Mouse (Mus musculus) ES-Bruce4 (cell line): Measurements from ENCODE around the gene Gm47985. TPM values are rescaled to one million over a fixed set of nuclear protein-coding genes. Genes with fewer than 3 reads are reported as not detected.
"Not testable (repeated sequence)": the region's sequence is repeated elsewhere in the genome, so short reads cannot be mapped to it uniquely, and the experiment has no call there.

Experiments
- H3K27ac ChIP-seq: 2 replicates; pipeline ENCODE4 v1.5.1; 2012; ENCODE audit warnings: low read length, inconsistent platforms; ENCODE audit not compliant: insufficient read depth
- H3K27me3 ChIP-seq: 2 replicates; pipeline ENCODE4 v1.6.1; 2012; ENCODE audit warnings: mild to moderate bottlenecking, low read length, inconsistent platforms; ENCODE audit not compliant: control insufficient read depth, poor library complexity, insufficient read depth, severe bottlenecking
- H3K36me3 ChIP-seq: 2 replicates; pipeline ENCODE4 v1.6.1; 2012; ENCODE audit warnings: inconsistent platforms, mild to moderate bottlenecking, low read length, moderate library complexity; ENCODE audit not compliant: control insufficient read depth, poor library complexity, insufficient read depth, severe bottlenecking
- H3K4me1 ChIP-seq: one replicate; pipeline ENCODE4 v1.8.1; 2011; ENCODE audit warnings: low read length; ENCODE audit not compliant: control insufficient read depth, insufficient read depth
- H3K4me3 ChIP-seq: 2 replicates; pipeline ENCODE4 v1.5.1; 2011; ENCODE audit warnings: low read depth, mild to moderate bottlenecking, low read length
- H3K9ac ChIP-seq: 2 replicates; pipeline ENCODE4 v1.6.1; 2012; ENCODE audit warnings: low read depth, mild to moderate bottlenecking, inconsistent platforms; ENCODE audit not compliant: poor library complexity, severe bottlenecking
- H3K9me3 ChIP-seq: replicated peaks from 2 replicates; pipeline ENCODE4 v1.6.1; 2012; ENCODE audit warnings: mild to moderate bottlenecking, low read length, inconsistent platforms; ENCODE audit not compliant: control insufficient read depth, poor library complexity, insufficient read depth, severe bottlenecking
- CTCF ChIP-seq: IDR thresholded peaks from one replicate; pipeline ENCODE4 v1.8.1; 2011; ENCODE audit warnings: low read depth, low read length
- EP300 ChIP-seq: IDR thresholded peaks from 2 replicates; pipeline ENCODE4 v1.6.1; 2011; ENCODE audit warnings: low read depth, low read length; ENCODE audit not compliant: insufficient read depth
- POLR2A ChIP-seq: IDR thresholded peaks from one replicate; pipeline ENCODE4 v1.8.1; 2011; ENCODE audit warnings: low read length; ENCODE audit not compliant: insufficient read depth
- polyA plus RNA-seq: library from polyadenylated mRNA; stranded (reverse); fragments of >200 nt; gene quantifications from 2 replicates; pipeline ENCODE4 v1.2.4, GENCODE M21; 2011; ENCODE audit warnings: low read depth; ENCODE audit not compliant: missing spikeins, insufficient read depth, insufficient read length

The Gm47985 gene
- polyA plus RNA-seq, 1 experiment, result not detected

DNA sequence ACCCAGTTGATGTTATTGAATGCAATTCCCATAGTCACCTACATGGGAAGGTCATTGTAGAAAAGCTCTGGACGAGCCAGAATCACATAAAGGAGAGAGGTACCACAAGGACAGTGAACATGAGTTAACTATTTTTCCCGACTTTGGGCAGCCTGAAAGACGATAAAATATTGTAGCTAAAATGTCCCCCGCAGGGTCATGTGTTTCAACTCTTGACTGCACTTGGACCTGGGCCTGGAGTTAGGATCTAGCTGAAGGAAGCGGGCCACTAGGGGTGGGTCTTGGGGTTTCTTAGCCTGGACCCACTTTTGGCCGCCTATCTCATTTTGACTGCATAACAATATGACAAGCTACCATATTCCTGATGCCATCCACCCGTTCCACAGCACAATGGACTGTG is 32.1 kb upstream of the Gm47985 start:
- no peak overlapping the region for H3K9ac ChIP-seq
- no peaks in the 10 kb centered on the region for H3K27me3 ChIP-seq
- no peaks in the 10 kb centered on the region for H3K4me1 ChIP-seq
- no peak for TF ChIP-seq CTCF
- TF ChIP-seq EP300, result no peak
- H3K9me3 ChIP-seq, result peaks cover 3% of the 10 kb centered on the region; the same call in 1 of the 2 replicates
- H3K36me3 ChIP-seq, result no peaks in the 10 kb centered on the region
- no peak overlapping the region for H3K4me3 ChIP-seq
- no peak overlapping the region for H3K27ac ChIP-seq

DNA sequence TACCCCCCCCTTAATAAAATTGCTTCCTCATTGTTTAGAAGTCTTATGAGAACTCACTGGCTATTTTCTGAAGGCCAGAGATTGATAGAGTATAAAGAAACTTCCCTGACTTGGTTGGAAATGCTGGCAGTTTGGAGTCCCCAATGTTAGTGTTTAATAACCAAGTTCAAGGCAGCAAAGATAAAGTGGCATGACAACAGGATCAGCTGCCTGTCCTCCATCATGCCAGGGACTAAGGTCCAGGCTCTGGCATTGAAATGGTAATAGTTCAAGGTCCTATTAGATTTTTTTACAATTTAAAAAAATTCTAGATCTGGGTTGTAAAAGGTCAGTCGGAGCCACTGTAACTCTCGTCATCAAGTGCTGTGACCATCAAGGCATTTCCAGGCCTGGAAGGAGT is 31.2 kb upstream of the Gm47985 start:
- no peaks in the 10 kb centered on the region for H3K36me3 ChIP-seq
- H3K4me3 ChIP-seq, result no peak overlapping the region
- no peaks in the 10 kb centered on the region for H3K27me3 ChIP-seq
- no peak for TF ChIP-seq POLR2A
- TF ChIP-seq EP300, result no peak
- TF ChIP-seq CTCF, result no peak
- H3K27ac ChIP-seq, result no peak overlapping the region
- H3K9ac ChIP-seq, result no peak overlapping the region
- H3K9me3 ChIP-seq, result peaks cover 3% of the 10 kb centered on the region; the same call in 1 of the 2 replicates
- H3K4me1 ChIP-seq, result no peaks in the 10 kb centered on the region

DNA sequence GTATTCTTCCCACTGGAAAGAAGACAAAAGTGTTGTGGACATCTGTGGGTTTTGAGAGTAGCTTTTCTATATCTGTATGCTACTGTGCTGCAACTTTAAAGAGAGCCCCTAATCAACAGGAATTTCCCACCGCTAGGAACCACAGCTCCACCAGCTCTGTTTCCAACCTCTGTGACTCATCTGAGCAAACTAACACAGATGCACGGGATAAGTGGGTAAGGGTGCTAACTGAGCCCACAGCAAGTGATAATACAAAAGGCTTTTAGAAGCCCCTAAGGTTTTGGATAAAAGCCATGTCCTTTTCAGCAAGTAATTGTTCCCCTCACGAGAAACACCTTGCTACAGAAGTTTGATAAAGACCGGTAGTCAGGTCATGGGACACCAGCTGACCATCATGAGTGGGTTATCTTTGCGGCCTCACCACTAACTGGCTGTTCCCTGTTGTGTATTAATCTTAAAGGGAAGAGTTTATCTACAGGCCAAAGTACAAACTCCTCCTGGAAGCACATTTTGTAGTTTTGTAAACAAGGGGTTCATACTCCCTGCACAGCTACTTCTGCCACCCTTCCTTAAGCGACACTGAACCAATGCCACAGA is 29.2 kb upstream of the Gm47985 start:
- TF ChIP-seq EP300, result no peak
- no peak for TF ChIP-seq POLR2A
- no peak for TF ChIP-seq CTCF
- Histone ChIP-seq H3K27ac (no peak overlapping the region), H3K4me3 (no peak overlapping the region), H3K36me3 (no peaks in the 10 kb centered on the region), H3K27me3 (no peaks in the 10 kb centered on the region), H3K9me3 (peaks cover 3% of the 10 kb centered on the region; the same call in 1 of the 2 replicates), H3K4me1 (no peaks in the 10 kb centered on the region), H3K9ac (no peak overlapping the region)

DNA sequence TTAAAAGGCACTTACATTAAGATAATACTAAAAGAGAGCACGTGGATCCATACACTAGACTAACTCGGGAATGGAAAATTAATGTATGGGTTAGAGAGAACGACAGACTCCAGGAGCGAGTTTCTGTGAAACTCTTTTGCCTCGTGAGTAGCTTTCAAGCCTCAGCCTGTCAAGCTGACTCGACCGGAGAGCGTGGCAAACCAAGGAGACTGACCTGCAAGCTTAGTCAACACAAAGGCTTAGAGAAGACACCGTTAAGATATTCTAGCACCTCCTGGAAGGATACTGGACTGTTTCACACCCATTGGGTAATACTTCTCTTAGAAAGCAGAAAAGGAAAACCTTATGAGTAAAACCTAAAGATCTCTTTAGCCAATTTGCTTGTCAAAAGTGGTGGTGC is 28.2 kb upstream of the Gm47985 start:
- H3K27me3 ChIP-seq, H3K27ac ChIP-seq, H3K9ac ChIP-seq, H3K9me3 ChIP-seq, H3K36me3 ChIP-seq, H3K4me3 ChIP-seq, H3K4me1 ChIP-seq: not testable (repeated sequence)

DNA sequence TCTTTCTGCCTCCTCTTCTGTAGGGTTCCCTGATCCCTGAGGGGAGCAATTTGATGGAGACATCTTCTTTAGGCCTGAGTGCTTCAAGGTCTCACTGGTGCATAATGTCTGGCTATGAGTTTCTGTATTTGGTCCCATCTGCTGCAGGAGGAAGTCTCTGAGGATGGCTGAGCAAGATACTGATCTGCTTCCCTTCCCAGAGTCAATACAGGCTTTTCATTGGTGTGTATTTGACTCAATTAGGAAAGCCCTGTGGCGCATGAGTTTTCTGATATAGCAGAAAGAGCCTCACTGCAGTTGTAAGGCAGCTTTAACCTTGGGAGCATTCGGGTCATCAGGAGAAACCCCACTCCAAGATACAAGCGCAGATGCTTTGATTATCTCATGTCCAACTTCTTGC is 26.2 kb upstream of the Gm47985 start:
- no peaks in the 10 kb centered on the region for H3K4me1 ChIP-seq
- TF ChIP-seq CTCF (no peak), EP300 (no peak)
- H3K36me3 ChIP-seq, result no peaks in the 10 kb centered on the region
- H3K27ac ChIP-seq, result no peak overlapping the region
- H3K4me3 ChIP-seq, result no peak overlapping the region
- no peak overlapping the region for H3K9ac ChIP-seq
- H3K9me3 ChIP-seq, result peaks cover 3% of the 10 kb centered on the region; the same call in 1 of the 2 replicates
- H3K27me3 ChIP-seq, result no peaks in the 10 kb centered on the region

DNA sequence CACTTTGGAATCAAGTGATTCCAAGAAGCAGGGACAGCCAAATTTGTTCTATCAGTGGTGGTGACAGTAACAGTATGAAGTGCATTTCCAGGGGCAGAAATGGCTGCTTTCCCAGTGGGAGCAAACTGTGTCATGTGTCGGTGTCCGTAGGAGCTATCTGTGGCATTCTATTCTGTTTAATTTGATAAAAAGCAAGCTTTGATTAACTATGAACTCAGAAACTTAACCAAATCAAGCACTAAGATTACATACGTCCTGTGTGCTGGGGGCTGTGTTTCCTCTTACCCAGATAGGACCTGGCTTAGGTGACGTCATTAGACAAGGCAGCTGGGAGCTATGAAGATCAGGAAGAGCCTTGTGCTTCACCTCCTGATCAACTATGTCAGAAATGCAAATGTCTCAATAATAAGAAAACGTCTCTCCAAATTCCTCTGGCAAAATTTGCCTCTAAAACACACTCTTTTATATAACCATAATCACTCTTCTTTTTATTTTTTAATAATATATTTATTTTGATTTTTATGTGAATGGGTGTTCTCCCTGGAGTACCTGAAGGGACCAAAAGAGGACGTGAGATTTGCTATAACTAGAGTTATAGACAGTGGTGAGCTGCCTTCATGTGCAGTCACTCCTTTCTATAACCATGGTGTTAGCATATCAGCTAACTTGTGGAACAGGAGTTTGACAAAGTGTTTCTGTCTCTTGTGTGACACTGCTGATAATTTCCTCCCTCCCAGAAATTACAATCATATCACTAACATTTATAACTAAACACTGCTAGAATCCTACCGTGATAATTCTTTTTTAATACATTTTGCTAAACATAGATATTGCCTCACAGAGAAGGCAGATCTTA is 25.3 kb upstream of the Gm47985 start:
- Histone ChIP-seq H3K9ac (no peak overlapping the region), H3K4me1 (no peaks in the 10 kb centered on the region), H3K27ac (no peak overlapping the region), H3K4me3 (no peak overlapping the region), H3K27me3 (no peaks in the 10 kb centered on the region), H3K9me3 (peaks cover 3% of the 10 kb centered on the region; the same call in 1 of the 2 replicates), H3K36me3 (no peaks in the 10 kb centered on the region)
- TF ChIP-seq POLR2A (no peak), CTCF (no peak), EP300 (no peak)
